Mouse (Mus musculus): ENCODE data around the gene Greb1.

Greb1 gene

DNA sequence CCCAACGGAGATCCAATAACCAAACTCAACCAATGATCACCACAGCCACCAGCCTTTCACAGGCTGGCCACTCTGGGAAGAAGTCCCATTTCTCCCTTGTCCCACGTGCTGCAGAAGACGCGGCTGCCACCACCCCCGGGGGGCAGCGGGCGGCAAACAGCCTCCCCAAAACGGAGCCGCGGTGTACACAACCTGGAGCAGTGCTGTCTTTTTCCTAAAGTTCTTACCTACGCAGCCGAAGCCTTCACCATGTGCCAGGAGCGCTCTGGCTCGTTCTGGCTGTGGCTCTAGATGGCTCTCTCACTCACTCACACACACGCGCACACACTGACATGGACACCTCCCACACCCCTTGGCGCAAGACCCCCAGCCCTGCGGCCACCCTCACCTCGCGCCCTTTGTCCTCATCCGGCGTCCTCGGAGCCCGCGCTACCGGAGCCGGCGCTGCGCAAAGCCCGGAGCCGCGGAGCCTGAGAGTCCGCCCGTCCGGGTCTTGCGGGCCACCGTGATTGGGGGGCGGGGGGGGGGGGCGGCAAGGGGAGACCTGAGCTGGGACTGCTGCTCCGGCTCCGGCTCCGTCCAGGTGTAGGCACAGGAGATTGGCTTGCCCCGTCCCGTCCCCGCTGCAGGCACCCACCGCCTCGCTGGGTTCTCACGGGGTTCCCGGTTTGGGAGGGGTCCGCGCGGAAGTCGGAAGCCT is at the start of gene Greb1:
Gene Greb1 (minus strand): TSS at position 628 of the 700 bp plus-strand sequence.
- no peak for DNase-seq (ENCODE audit: low read depth, low spot score)

DNA sequence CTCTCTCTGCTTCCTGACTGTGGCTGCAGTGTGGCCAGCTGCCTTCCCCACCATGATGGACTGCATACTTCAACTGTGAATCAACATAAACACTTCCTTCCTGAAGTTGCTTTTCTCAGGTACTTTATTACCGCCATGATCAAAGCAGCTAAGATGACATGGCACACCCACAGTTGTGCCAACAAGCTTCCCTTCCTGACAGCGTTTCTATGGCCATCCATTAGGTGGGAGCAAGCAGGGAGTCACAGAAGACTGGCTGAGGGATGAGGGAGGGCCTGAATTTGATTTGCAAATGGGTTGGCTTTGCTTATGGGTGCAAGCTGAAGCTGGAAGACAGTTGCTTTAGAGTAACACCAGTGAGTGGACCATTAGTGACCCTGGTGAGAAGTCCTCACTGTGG is 49.1 kb upstream of the Greb1 start:
- DNase-seq (ENCODE audit: low read depth, low spot score): no peak

- DNase-seq (ENCODE audit: low read depth, low spot score): no peak
Measured at GRCm38 (mm10) chr12:16848501-16848900, 47.8 kb upstream of the Greb1 start.

GRCm38 (mm10) chr12:16847204-16847792 is 46.6 kb upstream of the Greb1 start:
- no peak for DNase-seq (ENCODE audit: low read depth, low spot score)

DNA sequence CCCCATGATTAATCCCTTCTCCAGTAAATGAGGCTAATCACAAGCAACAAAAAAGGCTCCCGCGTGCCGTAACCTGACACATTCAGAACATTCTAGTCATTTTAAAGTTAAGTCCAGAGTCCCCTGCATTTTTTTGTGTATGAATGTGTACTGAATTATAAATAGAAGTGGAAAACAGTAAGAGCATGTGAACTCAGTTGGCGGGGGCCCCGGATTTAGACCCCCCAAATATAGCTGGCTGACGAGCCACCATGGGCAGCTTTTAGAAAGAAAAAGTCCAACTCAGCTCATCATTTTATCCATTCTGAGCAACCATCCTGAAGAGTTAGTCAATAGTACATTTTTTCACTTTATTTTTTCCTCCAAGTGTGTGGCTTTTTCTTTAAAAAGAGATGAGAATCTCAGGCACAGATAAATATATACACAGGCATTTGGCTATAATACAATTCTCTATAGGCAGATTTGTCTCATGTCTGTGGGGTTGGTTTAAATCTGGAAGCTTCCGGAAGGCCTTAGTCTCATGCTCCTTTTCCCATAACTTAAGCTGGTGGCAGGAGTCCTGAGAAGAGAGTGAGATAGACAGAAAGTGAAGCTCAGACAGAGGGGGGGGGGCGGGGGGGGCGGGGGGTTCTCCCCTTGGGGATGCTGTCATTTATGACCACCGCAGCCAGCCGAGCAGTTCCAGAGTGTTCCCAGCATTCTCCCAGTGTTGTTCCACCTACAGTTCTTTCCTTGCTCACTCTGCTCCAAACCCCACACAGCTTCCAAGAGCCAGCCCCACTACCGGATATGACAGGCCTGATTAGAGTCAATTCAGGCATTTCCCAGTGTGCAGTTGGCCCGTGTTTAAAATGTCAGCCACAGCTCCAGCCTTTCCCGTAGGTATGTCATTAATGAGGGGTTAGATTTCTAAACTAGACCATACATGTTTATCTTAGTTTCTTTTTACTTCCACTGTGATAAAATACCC is 44.2 kb upstream of the Greb1 start:
- DNase-seq (ENCODE audit: low read depth, low spot score): no peak

DNA sequence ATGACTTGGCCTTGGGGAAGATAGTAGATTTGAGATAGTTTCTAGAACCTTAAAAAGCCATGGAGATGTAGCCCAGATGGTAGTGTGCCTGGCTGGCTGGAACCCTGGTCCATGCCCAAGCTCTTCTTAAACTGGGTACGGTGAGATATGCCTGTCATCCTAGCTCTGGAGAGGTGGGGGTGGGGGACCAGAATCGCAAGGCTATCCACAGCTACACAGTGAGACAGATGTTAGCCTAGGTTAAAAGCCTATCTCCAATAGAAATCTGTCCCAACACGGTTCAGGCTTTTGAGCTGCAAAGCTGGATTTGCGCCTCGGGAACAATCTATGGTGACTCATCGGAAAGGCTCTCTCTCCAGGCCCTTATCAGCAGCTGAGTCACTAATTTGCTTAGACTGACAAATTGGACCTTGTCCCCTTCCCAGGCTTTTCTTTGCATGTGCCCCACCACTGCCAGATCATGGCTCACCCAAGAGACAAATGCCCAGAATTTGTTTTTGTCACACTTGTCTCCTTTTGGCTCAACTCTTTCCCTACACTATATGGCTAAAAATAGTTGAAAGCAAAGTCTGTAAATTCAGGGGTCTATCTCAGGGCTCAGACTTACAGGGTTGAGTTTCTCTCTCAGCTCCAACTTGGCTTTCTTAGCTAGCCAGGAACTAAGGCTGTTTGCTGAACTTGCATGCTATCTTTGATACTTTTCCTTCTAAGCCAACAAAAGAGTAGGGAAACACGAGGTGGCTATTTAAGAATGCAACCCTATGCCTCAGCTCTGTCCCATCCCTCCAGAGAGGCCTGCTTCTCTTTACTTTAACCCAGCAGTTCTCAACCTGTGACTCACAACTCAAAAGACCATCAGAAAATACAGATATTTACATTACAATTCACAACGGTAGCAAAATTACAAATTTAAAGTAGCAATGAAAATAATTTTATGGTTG is 40.4 kb upstream of the Greb1 start:
- no peak for DNase-seq (ENCODE audit: low read depth, low spot score)

DNA sequence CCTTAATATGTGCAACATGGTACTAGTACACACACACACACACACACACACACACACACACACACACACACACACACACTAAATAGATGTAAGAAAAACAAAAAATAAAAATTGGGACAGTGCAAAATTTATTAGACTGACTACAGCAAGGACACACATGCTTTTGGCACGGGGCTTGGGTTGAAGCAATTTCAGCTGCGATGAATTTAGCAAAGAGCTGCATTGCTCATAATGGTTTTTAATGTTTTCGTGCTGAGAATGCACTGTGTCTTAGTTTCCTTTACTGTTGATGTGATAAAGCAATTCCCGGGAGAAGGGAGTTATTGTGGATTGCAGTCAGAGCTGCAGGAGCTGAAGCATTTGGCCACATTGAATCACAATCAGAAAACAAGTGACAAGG is 37.1 kb upstream of the Greb1 start:
- DNase-seq (ENCODE audit: low read depth, low spot score): no peak

DNA sequence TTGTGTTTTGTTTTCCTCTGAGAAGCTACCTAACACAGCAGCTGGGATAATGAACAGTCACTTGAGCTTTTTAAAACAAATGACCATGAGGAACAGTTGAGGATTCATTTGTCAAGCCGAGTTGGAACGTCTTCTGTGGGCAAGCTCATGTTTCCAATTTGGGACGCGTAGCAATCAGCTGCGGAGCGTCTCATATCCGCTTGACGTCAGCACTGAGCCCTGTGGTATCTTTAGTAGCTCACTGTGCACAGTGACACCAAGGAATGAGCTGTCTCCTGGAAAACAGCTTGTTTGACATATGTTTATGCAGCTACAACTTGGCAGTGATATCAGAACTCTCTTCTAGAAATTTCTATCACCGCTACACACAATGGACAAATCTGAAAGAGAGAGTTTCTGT is 35.5 kb upstream of the Greb1 start:
- peak; percentile 94 for DNase-seq (ENCODE audit: low read depth, low spot score)

- no peak for DNase-seq (ENCODE audit: low read depth, low spot score)
Measured at GRCm38 (mm10) chr12:16834701-16835100, 34.0 kb upstream of the Greb1 start.

DNA sequence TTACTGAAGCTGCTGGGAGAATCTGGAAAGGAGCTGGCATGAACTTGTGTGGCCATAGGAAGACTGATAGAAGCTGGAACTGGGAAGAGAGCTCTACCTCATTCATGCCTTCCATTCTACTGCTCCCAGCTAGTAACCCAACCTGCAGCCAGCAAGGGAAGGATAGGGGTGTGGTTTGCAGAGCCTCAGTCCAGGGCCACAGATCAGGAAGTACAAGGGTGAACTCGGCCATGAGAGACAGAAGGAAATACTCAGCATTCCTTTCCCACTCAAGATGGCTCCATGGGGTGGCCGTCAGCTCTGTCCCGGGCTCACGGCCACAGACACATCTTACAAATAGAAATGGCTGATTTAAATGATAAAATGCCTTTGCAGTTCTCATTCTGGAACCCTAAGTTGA is 30.4 kb upstream of the Greb1 start:
- DNase-seq (ENCODE audit: low read depth, low spot score): no peak

GRCm38 (mm10) chr12:16829785-16830184 is 29.1 kb upstream of the Greb1 start:
- DNase-seq (ENCODE audit: low read depth, low spot score): no peak

GRCm38 (mm10) chr12:16828505-16828904 is 27.8 kb upstream of the Greb1 start:
- no peak for DNase-seq (ENCODE audit: low read depth, low spot score)

DNA sequence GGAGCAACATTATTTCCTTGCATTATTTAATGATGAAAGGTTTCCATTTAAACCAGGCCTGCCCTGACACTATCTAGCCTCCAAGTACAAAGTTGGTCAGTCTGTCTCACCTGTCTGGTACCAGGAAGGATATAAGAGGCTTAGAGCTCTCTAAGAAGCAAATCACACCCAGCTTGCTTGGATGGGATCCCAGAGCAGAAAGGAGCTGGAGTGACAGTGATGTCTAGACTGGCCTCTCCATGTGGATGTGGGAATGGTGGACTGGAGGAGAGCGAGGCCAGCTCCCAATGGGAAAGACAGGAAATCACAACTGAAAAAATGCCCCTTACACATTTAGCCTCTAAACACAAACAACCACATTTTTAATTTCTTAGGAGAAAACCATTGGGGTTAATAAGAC is 23.0 kb upstream of the Greb1 start:
- DNase-seq (ENCODE audit: low read depth, low spot score): no peak

DNA sequence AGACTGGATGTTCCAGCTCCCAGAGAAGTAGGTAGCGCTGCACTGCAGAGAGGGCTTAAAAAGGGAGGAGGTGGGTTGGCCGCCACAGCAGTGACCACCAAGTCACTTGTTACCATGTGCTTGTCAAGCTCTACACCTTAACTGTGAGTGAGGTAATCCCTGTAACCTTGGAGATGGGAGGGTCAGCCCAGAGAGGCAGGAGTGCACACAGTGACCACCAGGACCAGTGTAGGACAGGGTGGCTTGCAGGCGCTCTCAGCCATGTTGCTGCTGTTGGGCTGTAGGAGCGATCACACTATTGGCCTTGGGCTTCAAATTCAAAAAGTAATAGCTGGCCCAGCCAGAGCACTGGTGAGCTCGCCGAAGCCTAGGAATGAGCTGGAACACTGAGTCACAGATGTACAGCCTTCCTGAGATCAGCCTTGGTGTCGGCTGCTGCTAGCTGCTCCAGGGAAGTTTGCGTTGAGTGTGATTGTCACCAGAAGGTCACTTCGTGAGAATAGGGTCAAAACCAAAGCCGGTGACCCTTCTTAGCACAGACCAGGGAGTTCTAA is 21.6 kb upstream of the Greb1 start:
- DNase-seq (ENCODE audit: low read depth, low spot score): no peak

GRCm38 (mm10) chr12:16820761-16821160 is 20.1 kb upstream of the Greb1 start:
- DNase-seq (ENCODE audit: low read depth, low spot score): peak; percentile 75

DNA sequence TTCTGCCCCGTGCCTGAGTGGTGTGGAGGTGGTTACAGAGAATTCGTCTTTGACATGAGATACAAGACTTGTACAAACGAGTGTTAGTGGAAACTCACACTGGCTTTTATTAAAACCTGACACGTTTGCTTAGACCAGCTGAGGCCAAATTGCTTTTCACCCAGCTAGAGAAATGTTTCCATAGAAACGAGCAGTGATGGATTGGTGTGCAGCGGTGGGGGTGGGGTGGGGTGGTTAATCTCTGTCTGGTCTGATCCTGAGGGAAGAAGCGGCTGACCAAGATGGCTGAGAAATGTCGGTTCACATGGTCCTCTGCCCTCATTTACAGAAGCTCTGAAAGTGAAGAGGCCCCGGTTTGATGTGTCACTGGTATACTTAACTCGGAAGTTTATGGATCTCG is 17.8 kb upstream of the Greb1 start:
- DNase-seq (ENCODE audit: low read depth, low spot score): no peak

DNA sequence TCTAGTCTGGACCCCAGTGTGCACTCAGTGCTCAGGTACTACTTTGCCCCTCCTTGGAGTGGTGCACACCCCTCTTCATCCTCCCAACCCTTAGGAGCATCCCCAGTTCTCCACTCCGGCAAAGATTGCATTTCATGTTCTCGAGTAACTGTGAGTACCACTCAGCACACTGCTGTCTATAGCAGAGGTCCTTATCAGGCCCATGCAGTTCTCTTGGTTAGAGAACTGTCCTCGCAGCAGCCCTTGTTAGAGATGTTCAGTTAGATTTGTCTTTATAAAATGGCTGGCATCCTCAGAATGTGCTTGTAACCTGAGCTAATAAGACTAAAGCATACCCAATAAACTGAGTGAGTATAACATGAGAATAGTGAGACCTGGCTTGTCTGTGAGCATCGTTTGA is 16.5 kb upstream of the Greb1 start:
- DNase-seq (ENCODE audit: low read depth, low spot score): no peak

GRCm38 (mm10) chr12:16811477-16811876 is 10.8 kb upstream of the Greb1 start:
- DNase-seq (ENCODE audit: low read depth, low spot score): no peak

GRCm38 (mm10) chr12:16810525-16811431 is 10.1 kb upstream of the Greb1 start, which contains the start of gene E2f6:
Gene E2f6 (plus strand): TSS chr12:16810963.
- peak; percentile 72 for DNase-seq (ENCODE audit: low read depth, low spot score)

DNA sequence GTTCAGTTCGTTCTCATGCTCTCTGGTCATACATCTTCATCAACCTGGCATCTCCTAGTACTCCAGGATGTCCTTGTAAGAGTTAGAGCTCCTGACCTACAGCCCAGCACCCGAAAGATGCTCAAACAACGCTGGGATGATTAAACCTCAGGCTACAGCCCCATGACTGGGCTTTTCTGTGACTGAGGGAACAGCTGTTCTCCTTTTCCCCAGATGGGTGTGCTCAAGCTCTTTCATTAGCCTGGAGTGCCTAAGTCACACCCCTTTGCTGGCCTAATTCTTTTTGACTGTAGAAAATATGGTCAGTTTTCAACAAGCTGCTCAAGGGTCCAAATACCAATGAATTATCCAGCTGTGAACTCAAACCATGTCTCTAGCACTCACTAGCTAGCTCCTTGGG is 7.4 kb upstream of the Greb1 start:
- DNase-seq (ENCODE audit: low read depth, low spot score): peak; percentile 33
